8 mouse cellular contexts compared by ENCODE assay signal in the genomic region with DNA sequence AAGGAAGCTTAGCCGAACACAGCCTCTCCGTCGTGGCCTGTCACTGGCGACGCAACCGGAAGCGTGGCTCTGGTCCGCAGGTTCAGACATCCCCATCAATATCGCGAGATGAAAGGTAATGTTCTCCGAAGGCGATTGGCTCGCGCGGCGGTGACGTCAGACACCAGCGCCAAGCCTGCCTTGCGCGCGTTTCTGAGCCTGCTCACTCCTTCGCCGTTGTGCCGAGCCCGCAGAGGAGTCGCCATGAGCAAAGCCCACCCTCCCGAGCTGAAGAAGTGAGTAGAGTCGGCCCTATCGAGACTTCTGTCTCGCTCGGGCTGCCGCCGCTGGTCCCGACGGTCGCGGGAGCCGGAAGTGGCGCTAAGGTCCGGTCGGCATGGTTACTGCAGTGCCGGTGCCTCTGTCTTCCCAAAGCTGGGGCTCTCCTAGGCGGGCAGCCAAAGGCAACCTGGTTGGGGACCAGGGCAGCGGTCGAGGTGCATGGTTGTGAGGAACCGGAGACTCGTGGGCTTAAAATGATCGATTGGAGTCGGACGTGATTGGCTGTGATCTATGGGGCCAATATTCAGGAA. TPM values are rescaled to one million over a fixed set of nuclear protein-coding genes. Genes with fewer than 3 reads are reported as not detected.
DNase-seq lines count a peak whose midpoint lies in the region; ATAC-seq and TF ChIP-seq lines count a peak whose summit lies in the region.

No protein-coding gene starts in this region.

- TF ChIP-seq CTCF in liver, embryonic 14.5 days (IDR thresholded peaks at IDR 0.05; ENCODE audit: low read depth), result no peak; the same call in 1 of the 2 replicates
- TF ChIP-seq CTCF in stomach, postnatal 0 days (IDR thresholded peaks at IDR 0.05; ENCODE audit: low read depth), result no peak

- peaks cover 14% of the 10 kb centered on the region for H3K36me3 ChIP-seq in heart, embryonic 15.5 days
- H3K36me3 ChIP-seq in liver, embryonic 14.5 days (replicated peaks; ENCODE audit: control insufficient read depth, insufficient read depth, low read depth), result peaks cover 7% of the 10 kb centered on the region
- H3K36me3 ChIP-seq in neural tube, embryonic 11.5 days (ENCODE audit: control insufficient read depth, insufficient read depth, low read length), result peaks cover 2% of the 10 kb centered on the region; the same call in 1 of the 2 replicates
- H3K36me3 ChIP-seq in stomach, postnatal 0 days (ENCODE audit: control insufficient read depth, insufficient read depth, low read length), result no peaks in the 10 kb centered on the region; the same call in 1 of the 2 replicates

- no peaks in the 10 kb centered on the region for H3K9me3 ChIP-seq in heart, embryonic 15.5 days (replicated peaks)
- no peaks in the 10 kb centered on the region for H3K9me3 ChIP-seq in liver, embryonic 14.5 days (ENCODE audit: control insufficient read depth, low read length)
- no peaks in the 10 kb centered on the region for H3K9me3 ChIP-seq in neural tube, embryonic 11.5 days (ENCODE audit: control insufficient read depth, low read length)
- no peaks in the 10 kb centered on the region for H3K9me3 ChIP-seq in stomach, postnatal 0 days (ENCODE audit: control insufficient read depth, low read length)

- 0 out of 2 replicates have a peak, but pooled peaks cover 2% of the 10 kb centered on the region for H3K4me1 ChIP-seq in brown adipose tissue, adult 24 weeks (ENCODE audit: control insufficient read depth, insufficient read depth, insufficient read length, low read length)
- H3K4me1 ChIP-seq in heart, embryonic 15.5 days (replicated peaks), result peaks cover 27% of the 10 kb centered on the region
- peaks cover 22 to 23% of the 10 kb centered on the region in 2 experiments for H3K4me1 ChIP-seq in liver, embryonic 14.5 days (replicated peaks; ENCODE audit: control insufficient read depth in 2 of 2, insufficient read depth in 2 of 2, low read length in 1 of 2)
- H3K4me1 ChIP-seq in neural tube, embryonic 11.5 days (ENCODE audit: control insufficient read depth, insufficient read depth, low read length), result peaks cover 17% of the 10 kb centered on the region
- no peaks in the 10 kb centered on the region; the same call in 1 of the 2 replicates for H3K4me1 ChIP-seq in stomach, postnatal 0 days (replicated peaks; ENCODE audit: control insufficient read depth, insufficient read depth)

- H3K4me3 ChIP-seq in brown adipose tissue, adult 24 weeks (ENCODE audit: insufficient read depth, low read depth, low read length), result peak overlapping the region; percentile 83
- H3K4me3 ChIP-seq in heart, embryonic 15.5 days, result peak overlapping the region; percentile 94
- H3K4me3 ChIP-seq in liver, embryonic 14.5 days (ENCODE audit: insufficient read depth in 1 of 2, low read depth in 2 of 2, low read length in 2 of 2), result peak overlapping the region; percentile 86 to 91
- H3K4me3 ChIP-seq in neural tube, embryonic 11.5 days (ENCODE audit: low read depth, low read length), result peak overlapping the region; percentile 76
- peak overlapping the region; percentile 82 for H3K4me3 ChIP-seq in stomach, postnatal 0 days (ENCODE audit: low read depth, low read length)

- peak; percentile 97 for DNase-seq in CD4-positive, CD25-positive, alpha-beta regulatory T cell, adult 2 months (ENCODE audit: low read depth, low spot score)
- peak; percentile 91 for DNase-seq in fibroblast of lung, adult 2 months (ENCODE audit: low read depth)
- DNase-seq in kidney, postnatal 25 days, result peak; percentile 96 to 98
- DNase-seq in liver, embryonic 14.5 days (ENCODE audit: low read depth in 3 of 3, low spot score in 3 of 3), result peak; percentile 92 to 93 (median 93)
- DNase-seq in neural tube, embryonic 11.5 days (ENCODE audit: low spot score), result peak; percentile 97
- peak; percentile 96 for DNase-seq in stomach, postnatal 0 days (ENCODE audit: low spot score)

- peak; percentile 22; the same call in 1 of the 2 replicates for TF ChIP-seq EP300 in liver, embryonic 14.5 days (IDR thresholded peaks at IDR 0.05; ENCODE audit: low read depth)
- TF ChIP-seq EP300 in stomach, postnatal 0 days (optimal IDR thresholded peaks at IDR 0.05), result peak; percentile 95

- ATAC-seq in heart, embryonic 15.5 days (replicated peaks; ENCODE audit: insufficient number of reproducible peaks, insufficient read depth, low FRiP score, low read depth), result peak; percentile 93
- peak; percentile 93 for ATAC-seq in liver, embryonic 14.5 days (ENCODE audit: insufficient read depth)
- ATAC-seq in neural tube, embryonic 11.5 days (ENCODE audit: insufficient read depth, low FRiP score, low TSS enrichment), result peak; percentile 96
- peak; percentile 97 for ATAC-seq in stomach, postnatal 0 days (ENCODE audit: low FRiP score, low TSS enrichment)

- H3K9ac ChIP-seq in heart, embryonic 15.5 days, result peak overlapping the region; percentile 93
- H3K9ac ChIP-seq in liver, embryonic 14.5 days (replicated peaks), result peak overlapping the region; percentile 85
- peak overlapping the region; percentile 88 for H3K9ac ChIP-seq in neural tube, embryonic 11.5 days (ENCODE audit: low read length)
- peak overlapping the region; percentile 91 for H3K9ac ChIP-seq in stomach, postnatal 0 days (ENCODE audit: low read length)

- WGBS in heart, embryonic 15.5 days, result under 1% methylated on average over 50 of the region's 50 CpGs
- WGBS in liver, embryonic 14.5 days (ENCODE audit: insufficient replicate concordance), result under 1% methylated on average over 50 of the region's 50 CpGs
- WGBS in neural tube, embryonic 11.5 days, result under 1% methylated on average over 50 of the region's 50 CpGs
- WGBS in stomach, postnatal 0 days, result under 1% methylated on average over 50 of the region's 50 CpGs

- no peaks in the 10 kb centered on the region for H3K27me3 ChIP-seq in heart, embryonic 15.5 days
- no peaks in the 10 kb centered on the region for H3K27me3 ChIP-seq in liver, embryonic 14.5 days (ENCODE audit: control insufficient read depth, insufficient read depth, low read length)
- H3K27me3 ChIP-seq in neural tube, embryonic 11.5 days (ENCODE audit: control insufficient read depth, insufficient read depth, low read length), result no peaks in the 10 kb centered on the region
- H3K27me3 ChIP-seq in stomach, postnatal 0 days (ENCODE audit: control insufficient read depth, insufficient read depth, low read length), result no peaks in the 10 kb centered on the region

- H3K4me2 ChIP-seq in heart, embryonic 15.5 days, result peak overlapping the region; percentile 81
- peak overlapping the region; percentile 97 for H3K4me2 ChIP-seq in liver, embryonic 14.5 days (ENCODE audit: low read depth)
- H3K4me2 ChIP-seq in neural tube, embryonic 11.5 days (ENCODE audit: low read depth), result peak overlapping the region; percentile 89
- H3K4me2 ChIP-seq in stomach, postnatal 0 days (replicated peaks; ENCODE audit: low read depth), result peak overlapping the region; percentile 67

- H3K27ac ChIP-seq in brown adipose tissue, adult 24 weeks (replicated peaks; ENCODE audit: low read depth, low read length), result peak overlapping the region; percentile 75
- peak overlapping the region; percentile 83 for H3K27ac ChIP-seq in heart, embryonic 15.5 days
- H3K27ac ChIP-seq in liver, embryonic 14.5 days, result peak overlapping the region; percentile 59
- H3K27ac ChIP-seq in neural tube, embryonic 11.5 days (ENCODE audit: low read depth, low read length), result peak overlapping the region; percentile 85
- H3K27ac ChIP-seq in stomach, postnatal 0 days (replicated peaks), result peak overlapping the region; percentile 89

RNA-seq across cellular contexts. Expression of a gene that starts 0.3 kb away (rescaled TPM):
- 88.2 and 89.2 TPM in 2 replicates for polyA plus RNA-seq in brown adipose tissue, adult 24 weeks (2012; ENCODE audit: insufficient read depth, insufficient read length, missing spikeins)
- 261 and 274 TPM in 2 replicates for polyA plus RNA-seq in heart, embryonic 15.5 days (2015; fragmentation: Nextera tagmentation; extraction: Ambion mirVana)
- polyA plus RNA-seq in liver, embryonic 14.5 days (2012; rRNA removed), result 91.4 and 135 TPM in 2 replicates
- 440 and 462 TPM in 2 replicates for polyA plus RNA-seq in liver, embryonic 14.5 days (2014; fragmentation: Nextera tagmentation; extraction: Ambion mirVana)
- polyA plus RNA-seq in neural tube, embryonic 11.5 days (2014; fragmentation: Nextera tagmentation; extraction: Ambion mirVana), result 658 and 707 TPM in 2 replicates
- 242 and 277 TPM in 2 replicates for polyA plus RNA-seq in stomach, postnatal 0 days (2015; fragmentation: Nextera tagmentation; extraction: Ambion mirVana)

RNA-seq across cellular contexts. Expression of a gene that starts 6.0 kb away (rescaled TPM):
- 43.3 and 73.3 TPM in 2 replicates for polyA plus RNA-seq in brown adipose tissue, adult 24 weeks (2012; ENCODE audit: insufficient read depth, insufficient read length, missing spikeins)
- 78.0 and 87.2 TPM in 2 replicates for polyA plus RNA-seq in heart, embryonic 15.5 days (2015; fragmentation: Nextera tagmentation; extraction: Ambion mirVana)
- polyA plus RNA-seq in liver, embryonic 14.5 days (2012; rRNA removed), result 15.5 and 27.6 TPM in 2 replicates
- 62.8 and 64.8 TPM in 2 replicates for polyA plus RNA-seq in liver, embryonic 14.5 days (2014; fragmentation: Nextera tagmentation; extraction: Ambion mirVana)
- polyA plus RNA-seq in neural tube, embryonic 11.5 days (2014; fragmentation: Nextera tagmentation; extraction: Ambion mirVana), result 142 and 144 TPM in 2 replicates
- 72.1 and 74.8 TPM in 2 replicates for polyA plus RNA-seq in stomach, postnatal 0 days (2015; fragmentation: Nextera tagmentation; extraction: Ambion mirVana)

RNA-seq across cellular contexts. Expression of a gene that starts 25.5 kb away (rescaled TPM):
- polyA plus RNA-seq in brown adipose tissue, adult 24 weeks (2012; ENCODE audit: insufficient read depth, insufficient read length, missing spikeins), result 65.9 and 131 TPM in 2 replicates
- polyA plus RNA-seq in heart, embryonic 15.5 days (2015; fragmentation: Nextera tagmentation; extraction: Ambion mirVana), result 49.8 and 54.7 TPM in 2 replicates
- 17.7 and 22.0 TPM in 2 replicates for polyA plus RNA-seq in liver, embryonic 14.5 days (2012; rRNA removed)
- polyA plus RNA-seq in liver, embryonic 14.5 days (2014; fragmentation: Nextera tagmentation; extraction: Ambion mirVana), result 37.7 and 39.4 TPM in 2 replicates
- 105 and 107 TPM in 2 replicates for polyA plus RNA-seq in neural tube, embryonic 11.5 days (2014; fragmentation: Nextera tagmentation; extraction: Ambion mirVana)
- polyA plus RNA-seq in stomach, postnatal 0 days (2015; fragmentation: Nextera tagmentation; extraction: Ambion mirVana), result 93.8 and 94.8 TPM in 2 replicates

RNA-seq across cellular contexts. Expression of a gene that starts 32.6 kb away (rescaled TPM):
- 15.2 and 19.3 TPM in 2 replicates for polyA plus RNA-seq in brown adipose tissue, adult 24 weeks (2012; ENCODE audit: insufficient read depth, insufficient read length, missing spikeins)
- 109 and 119 TPM in 2 replicates for polyA plus RNA-seq in heart, embryonic 15.5 days (2015; fragmentation: Nextera tagmentation; extraction: Ambion mirVana)
- 13.5 and 14.7 TPM in 2 replicates for polyA plus RNA-seq in liver, embryonic 14.5 days (2012; rRNA removed)
- polyA plus RNA-seq in liver, embryonic 14.5 days (2014; fragmentation: Nextera tagmentation; extraction: Ambion mirVana), result 16.0 and 16.9 TPM in 2 replicates
- polyA plus RNA-seq in neural tube, embryonic 11.5 days (2014; fragmentation: Nextera tagmentation; extraction: Ambion mirVana), result 235 and 246 TPM in 2 replicates
- polyA plus RNA-seq in stomach, postnatal 0 days (2015; fragmentation: Nextera tagmentation; extraction: Ambion mirVana), result 44.6 and 47.2 TPM in 2 replicates

RNA-seq across cellular contexts. Expression of a gene that starts 55.0 kb away (rescaled TPM):
- polyA plus RNA-seq in brown adipose tissue, adult 24 weeks (2012; ENCODE audit: insufficient read depth, insufficient read length, missing spikeins), result not detected in 2 replicates
- polyA plus RNA-seq in heart, embryonic 15.5 days (2015; fragmentation: Nextera tagmentation; extraction: Ambion mirVana), result 1.1 TPM in 1 of 2 replicates, not detected in the other
- polyA plus RNA-seq in liver, embryonic 14.5 days (2012; rRNA removed), result 0.11 TPM in 1 of 2 replicates, not detected in the other
- not detected in 2 replicates for polyA plus RNA-seq in liver, embryonic 14.5 days (2014; fragmentation: Nextera tagmentation; extraction: Ambion mirVana)
- polyA plus RNA-seq in neural tube, embryonic 11.5 days (2014; fragmentation: Nextera tagmentation; extraction: Ambion mirVana), result not detected in 2 replicates
- not detected in 2 replicates for polyA plus RNA-seq in stomach, postnatal 0 days (2015; fragmentation: Nextera tagmentation; extraction: Ambion mirVana)

Comparison
In these comparisons a context has a peak if more than half of its experiments do, and no peak if none do; other contexts are left out.
1. Peak in every context shown above with its lines: DNase-seq, ATAC-seq, H3K4me3 ChIP-seq and H3K27ac ChIP-seq.